Mouse (Mus musculus): ENCODE data around the gene Dusp2. TPM values are rescaled to one million over a fixed set of nuclear protein-coding genes. Genes with fewer than 3 reads are reported as not detected.

The Dusp2 gene
- polyA plus RNA-seq, 1 experiment from 2014 or later = 11.6 TPM

DNA sequence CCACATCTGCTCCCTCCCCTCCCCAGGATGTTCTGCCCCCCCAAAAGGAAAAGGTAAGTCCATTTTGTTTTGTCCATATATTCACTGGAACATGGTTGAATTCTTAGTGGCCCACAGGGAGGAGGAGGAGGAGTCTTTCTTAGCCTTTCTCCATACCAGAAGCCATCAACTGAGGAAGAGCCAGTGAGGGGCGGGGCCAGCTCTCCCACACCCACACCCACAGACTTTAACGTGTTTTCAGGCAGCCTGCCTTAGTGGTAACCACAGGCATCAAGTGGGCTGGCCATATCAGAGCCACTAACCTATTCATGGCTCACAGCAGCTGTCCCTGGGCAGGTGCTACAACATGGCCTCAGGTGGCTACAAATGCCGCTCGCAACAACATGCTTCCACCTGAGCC is 2.9 kb downstream of the Dusp2 start:
- no peak overlapping the region for H3K4me3 ChIP-seq
- no peak for ATAC-seq (replicated peaks; ENCODE audit: insufficient number of reproducible peaks, insufficient read depth, low FRiP score, low read depth)
- H3K9me3 ChIP-seq (replicated peaks) = no peaks in the 10 kb centered on the region
- WGBS = 58% methylated on average over 4 of the region's 4 CpGs
- H3K4me2 ChIP-seq = no peak overlapping the region
- peaks cover 30% of the 10 kb centered on the region for H3K4me1 ChIP-seq (replicated peaks)
- no peaks in the 10 kb centered on the region for H3K36me3 ChIP-seq
- peaks cover 14% of the 10 kb centered on the region for H3K27me3 ChIP-seq
- no peak overlapping the region for H3K27ac ChIP-seq
- no peak overlapping the region for H3K9ac ChIP-seq

GRCm38 (mm10) chr2:127339262-127339661 is 3.3 kb downstream of the Dusp2 start:
- H3K9me3 ChIP-seq (replicated peaks) = no peaks in the 10 kb centered on the region
- H3K4me2 ChIP-seq = no peak overlapping the region
- H3K27ac ChIP-seq = no peak overlapping the region
- H3K9ac ChIP-seq = no peak overlapping the region
- no peak for ATAC-seq (replicated peaks; ENCODE audit: insufficient number of reproducible peaks, insufficient read depth, low FRiP score, low read depth)
- H3K27me3 ChIP-seq = peaks cover 14% of the 10 kb centered on the region
- no peak overlapping the region for H3K4me3 ChIP-seq
- peaks cover 26% of the 10 kb centered on the region for H3K4me1 ChIP-seq (replicated peaks)
- 54% methylated on average over 6 of the region's 6 CpGs for WGBS
- H3K36me3 ChIP-seq = no peaks in the 10 kb centered on the region

GRCm38 (mm10) chr2:127341159-127341558 is 5.2 kb downstream of the Dusp2 start:
- Histone ChIP-seq H3K27ac (no peak overlapping the region), H3K9ac (no peak overlapping the region), H3K4me1 (replicated peaks) (peaks cover 8% of the 10 kb centered on the region), H3K36me3 (no peaks in the 10 kb centered on the region), H3K4me3 (no peak overlapping the region), H3K9me3 (replicated peaks) (no peaks in the 10 kb centered on the region), H3K4me2 (no peak overlapping the region), H3K27me3 (peaks cover 14% of the 10 kb centered on the region)
- WGBS = 3% methylated on average over 3 of the region's 3 CpGs
- no peak for ATAC-seq (replicated peaks; ENCODE audit: insufficient number of reproducible peaks, insufficient read depth, low FRiP score, low read depth)

DNA sequence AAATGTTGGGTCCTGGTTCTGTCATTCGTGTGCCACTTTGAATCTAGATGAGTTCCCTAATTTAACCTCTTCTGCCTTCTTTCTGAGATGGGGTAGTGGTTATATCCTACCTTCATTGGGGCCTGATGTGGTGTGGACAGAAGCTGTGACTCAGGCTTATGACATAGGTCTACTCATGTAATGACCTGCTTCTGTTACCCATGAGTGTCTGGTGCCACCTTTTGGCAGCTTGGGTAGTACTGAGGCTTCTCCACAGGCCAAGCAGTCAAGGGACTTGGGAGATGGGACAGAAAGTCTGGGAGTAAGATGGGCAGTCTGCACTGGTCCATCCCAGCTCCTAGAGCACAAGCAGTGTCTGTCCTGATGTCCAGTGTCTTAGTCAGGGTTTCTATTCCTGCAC is 10.4 kb downstream of the Dusp2 start:
- Histone ChIP-seq H3K4me1 (replicated peaks) (no peaks in the 10 kb centered on the region), H3K27me3 (no peaks in the 10 kb centered on the region), H3K4me3 (no peak overlapping the region), H3K27ac (no peak overlapping the region), H3K4me2 (no peak overlapping the region), H3K36me3 (no peaks in the 10 kb centered on the region), H3K9me3 (replicated peaks) (no peaks in the 10 kb centered on the region), H3K9ac (no peak overlapping the region)
- ATAC-seq (replicated peaks; ENCODE audit: insufficient number of reproducible peaks, insufficient read depth, low FRiP score, low read depth) = no peak
- WGBS = 54% methylated on average over 1 of the region's 1 CpGs

- Histone ChIP-seq H3K36me3 (no peaks in the 10 kb centered on the region), H3K9ac (no peak overlapping the region), H3K27me3 (no peaks in the 10 kb centered on the region), H3K4me2 (no peak overlapping the region), H3K4me3 (no peak overlapping the region), H3K27ac (no peak overlapping the region), H3K4me1 (replicated peaks) (no peaks in the 10 kb centered on the region), H3K9me3 (replicated peaks) (no peaks in the 10 kb centered on the region)
- WGBS = 68% methylated on average over 13 of the region's 13 CpGs
- no peak for ATAC-seq (replicated peaks; ENCODE audit: insufficient number of reproducible peaks, insufficient read depth, low FRiP score, low read depth)
Measured at GRCm38 (mm10) chr2:127347147-127347985, 11.4 kb downstream of the Dusp2 start.

DNA sequence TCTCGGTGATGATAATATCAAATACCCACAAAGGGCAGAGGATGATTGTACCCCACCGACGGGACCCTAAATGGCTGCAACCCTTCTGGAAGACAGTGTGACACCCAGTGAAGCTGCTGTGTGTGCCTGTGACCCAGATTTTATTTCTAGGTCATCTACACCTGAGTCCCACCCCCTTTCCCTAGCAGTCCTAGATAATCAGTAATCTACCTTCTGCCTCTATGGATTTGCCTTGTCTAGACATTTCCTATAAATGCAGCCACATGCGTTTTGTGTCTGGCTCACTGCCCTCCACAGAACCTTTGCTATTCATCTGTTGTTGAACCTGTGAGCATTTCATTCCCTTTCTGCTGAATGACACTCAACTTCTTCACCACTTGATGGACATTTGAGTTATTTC is 17.9 kb downstream of the Dusp2 start:
- ATAC-seq (replicated peaks; ENCODE audit: insufficient number of reproducible peaks, insufficient read depth, low FRiP score, low read depth) = no peak
- Histone ChIP-seq H3K27me3 (peaks cover 24% of the 10 kb centered on the region), H3K9ac (no peak overlapping the region), H3K4me1 (replicated peaks) (no peaks in the 10 kb centered on the region), H3K4me3 (no peak overlapping the region), H3K4me2 (no peak overlapping the region), H3K36me3 (no peaks in the 10 kb centered on the region), H3K9me3 (replicated peaks) (no peaks in the 10 kb centered on the region), H3K27ac (no peak overlapping the region)
- 84% methylated on average over 4 of the region's 4 CpGs for WGBS

GRCm38 (mm10) chr2:127362459-127363281 is 26.7 kb downstream of the Dusp2 start, which contains the start of gene Adra2b:
Gene Adra2b (plus strand): TSS chr2:127363208.
- H3K4me3 ChIP-seq = peak within 1 kb of the TSS; percentile 49
- ATAC-seq (replicated peaks; ENCODE audit: insufficient number of reproducible peaks, insufficient read depth, low FRiP score, low read depth) = peak; percentile 80
- peak within 1 kb of the TSS; percentile 41 for H3K9ac ChIP-seq
- no peaks in the 10 kb centered on the region for H3K36me3 ChIP-seq
- H3K4me1 ChIP-seq (replicated peaks) = peaks cover 17% of the 10 kb centered on the region
- WGBS = under 1% methylated on average over 45 of the region's 49 CpGs
- H3K27ac ChIP-seq = no peak within 1 kb of the TSS
- peaks cover 83% of the 10 kb centered on the region for H3K27me3 ChIP-seq
- H3K4me2 ChIP-seq = peak within 1 kb of the TSS; percentile 82
- no peaks in the 10 kb centered on the region for H3K9me3 ChIP-seq (replicated peaks)

GRCm38 (mm10) chr2:127363282-127363652 is 27.3 kb downstream of the Dusp2 start:
- H3K4me2 ChIP-seq = peak overlapping the region; percentile 82
- H3K4me1 ChIP-seq (replicated peaks) = peaks cover 17% of the 10 kb centered on the region
- no peaks in the 10 kb centered on the region for H3K36me3 ChIP-seq
- ATAC-seq (replicated peaks; ENCODE audit: insufficient number of reproducible peaks, insufficient read depth, low FRiP score, low read depth) = peak; percentile 23
- no peak overlapping the region for H3K27ac ChIP-seq
- WGBS = under 1% methylated on average over 28 of the region's 28 CpGs
- peak overlapping the region; percentile 41 for H3K9ac ChIP-seq
- H3K27me3 ChIP-seq = peaks cover 84% of the 10 kb centered on the region
- H3K4me3 ChIP-seq = peak overlapping the region; percentile 49
- no peaks in the 10 kb centered on the region for H3K9me3 ChIP-seq (replicated peaks)

DNA sequence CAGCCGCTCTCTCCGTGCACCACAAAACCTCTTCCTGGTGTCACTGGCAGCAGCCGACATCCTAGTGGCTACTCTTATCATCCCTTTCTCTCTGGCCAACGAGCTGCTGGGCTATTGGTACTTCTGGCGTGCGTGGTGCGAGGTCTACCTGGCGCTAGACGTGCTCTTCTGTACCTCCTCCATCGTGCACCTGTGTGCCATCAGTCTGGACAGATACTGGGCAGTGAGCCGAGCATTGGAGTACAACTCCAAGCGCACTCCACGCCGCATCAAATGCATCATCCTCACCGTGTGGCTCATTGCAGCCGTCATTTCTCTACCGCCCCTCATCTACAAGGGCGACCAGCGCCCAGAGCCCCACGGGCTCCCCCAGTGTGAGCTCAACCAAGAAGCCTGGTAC is 27.7 kb downstream of the Dusp2 start:
- peaks cover 17% of the 10 kb centered on the region for H3K4me1 ChIP-seq (replicated peaks)
- H3K27me3 ChIP-seq = peaks cover 84% of the 10 kb centered on the region
- H3K4me2 ChIP-seq = peak overlapping the region; percentile 82
- no peak overlapping the region for H3K27ac ChIP-seq
- WGBS = 5% methylated on average over 20 of the region's 20 CpGs
- ATAC-seq (replicated peaks; ENCODE audit: insufficient number of reproducible peaks, insufficient read depth, low FRiP score, low read depth) = no peak
- no peaks in the 10 kb centered on the region for H3K36me3 ChIP-seq
- no peak overlapping the region for H3K9ac ChIP-seq
- peak overlapping the region; percentile 49 for H3K4me3 ChIP-seq
- H3K9me3 ChIP-seq (replicated peaks) = no peaks in the 10 kb centered on the region

- 22% methylated on average over 8 of the region's 8 CpGs for WGBS
- Histone ChIP-seq H3K4me3 (peak overlapping the region; percentile 49; the same call in 1 of the 2 replicates), H3K27me3 (peaks cover 76% of the 10 kb centered on the region), H3K4me2 (peak overlapping the region; percentile 82; the same call in 1 of the 2 replicates), H3K36me3 (no peaks in the 10 kb centered on the region), H3K27ac (no peak overlapping the region), H3K9me3 (replicated peaks) (no peaks in the 10 kb centered on the region), H3K4me1 (replicated peaks) (peaks cover 17% of the 10 kb centered on the region), H3K9ac (no peak overlapping the region)
- no peak for ATAC-seq (replicated peaks; ENCODE audit: insufficient number of reproducible peaks, insufficient read depth, low FRiP score, low read depth)
Measured at GRCm38 (mm10) chr2:127364452-127364851, 28.5 kb downstream of the Dusp2 start.

DNA sequence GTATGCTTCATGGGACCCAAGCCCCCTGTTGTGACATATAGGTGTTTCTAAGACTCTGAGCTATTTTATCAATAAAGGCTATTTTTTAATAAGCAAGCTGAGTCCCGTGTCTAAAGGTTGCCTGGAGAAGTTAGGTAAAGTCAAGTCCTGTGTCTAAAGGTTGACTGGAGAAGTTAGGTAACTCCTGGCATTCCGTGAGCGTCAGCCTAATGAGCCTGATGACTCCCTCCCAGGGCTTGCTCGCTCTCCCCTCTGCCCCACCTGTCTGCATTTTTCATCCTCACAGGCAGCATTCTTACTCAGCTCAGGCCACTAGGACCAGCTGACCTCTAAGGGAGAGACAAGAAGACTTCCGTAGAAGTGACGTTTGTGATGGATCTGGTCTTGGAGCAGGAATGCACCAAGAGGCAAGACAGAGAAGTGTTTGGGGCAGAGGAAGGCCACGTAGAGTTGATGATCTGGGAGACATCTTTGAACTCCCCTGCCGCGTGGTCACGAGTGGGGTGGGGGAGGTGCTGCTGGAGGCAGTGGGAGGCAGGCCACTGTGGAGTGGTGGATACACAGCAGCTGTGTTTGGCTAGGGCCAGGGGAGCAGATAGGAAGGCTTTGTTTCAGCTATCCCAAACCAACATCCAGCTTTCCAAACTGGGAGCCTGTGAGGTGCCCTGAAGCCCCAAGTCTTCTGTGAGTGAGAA is 31.3 kb downstream of the Dusp2 start:
- no peak overlapping the region for H3K9ac ChIP-seq
- peaks cover 41% of the 10 kb centered on the region for H3K4me1 ChIP-seq (replicated peaks)
- no peaks in the 10 kb centered on the region for H3K9me3 ChIP-seq (replicated peaks)
- WGBS = 48% methylated on average over 10 of the region's 10 CpGs
- peaks cover 50% of the 10 kb centered on the region for H3K27me3 ChIP-seq
- no peak for ATAC-seq (replicated peaks; ENCODE audit: insufficient number of reproducible peaks, insufficient read depth, low FRiP score, low read depth)
- no peaks in the 10 kb centered on the region for H3K36me3 ChIP-seq
- H3K4me3 ChIP-seq = no peak overlapping the region
- H3K27ac ChIP-seq = no peak overlapping the region
- H3K4me2 ChIP-seq = no peak overlapping the region
